Mouse (Mus musculus) embryonic facial prominence, embryonic 14.5 days (tissue): ENCODE results near the gene Cd3eap. TPM values are rescaled to one million over a fixed set of nuclear protein-coding genes. Genes with fewer than 3 reads are reported as not detected.

Experiments used
- ATAC-seq: fragments of 200-750 bp; cut with Nextera tagmentation; 2 replicates; pipeline ENCODE4 v1.8.0; 2017; ENCODE audit warnings: low read depth, moderate number of reproducible peaks, moderate TSS enrichment
- DNase-seq: peaks from one replicate; pipeline ENCODE4 v3.0.0-alpha.2; 2015; ENCODE audit warnings: low spot score
- H3K27ac ChIP-seq: fragments of 300-500 bp; sonication (generic); replicated peaks from 2 replicates; pipeline ENCODE4 v1.5.1; 2014; ENCODE audit warnings: low read depth, mild to moderate bottlenecking, low read length, moderate library complexity
- H3K27me3 ChIP-seq: fragments of 300-500 bp; sonication (generic); replicated peaks from 2 replicates; pipeline ENCODE4 v1.6.1; 2014; ENCODE audit warnings: low read length; ENCODE audit not compliant: control insufficient read depth, insufficient read depth
- H3K36me3 ChIP-seq: fragments of 300-500 bp; sonication (generic); 2 replicates; pipeline ENCODE4 v1.6.1; 2014; ENCODE audit warnings: low read length, mixed read lengths; ENCODE audit not compliant: control insufficient read depth, insufficient read depth
- H3K4me1 ChIP-seq: fragments of 300-500 bp; sonication (generic); 2 replicates; pipeline ENCODE4 v1.6.1; 2014; ENCODE audit warnings: antibody characterized with exemption, low read length; ENCODE audit not compliant: control insufficient read depth, insufficient read depth
- H3K4me2 ChIP-seq: fragments of 300-500 bp; sonication (generic); 2 replicates; pipeline ENCODE4 v1.6.1; 2014; ENCODE audit warnings: low read depth, mild to moderate bottlenecking, low read length, moderate library complexity, mixed read lengths
- H3K4me3 ChIP-seq: fragments of 300-500 bp; sonication (generic); 2 replicates; pipeline ENCODE4 v1.5.1; 2014; ENCODE audit warnings: low read depth, mild to moderate bottlenecking, low read length
- H3K9ac ChIP-seq: fragments of 300-500 bp; sonication (generic); 2 replicates; pipeline ENCODE4 v1.6.1; 2014; ENCODE audit warnings: low read depth, mild to moderate bottlenecking, low read length, moderate library complexity, mixed read lengths
- H3K9me3 ChIP-seq: fragments of 300-500 bp; sonication (generic); 2 replicates; pipeline ENCODE4 v1.6.1; 2016; ENCODE audit warnings: low read length; ENCODE audit not compliant: control insufficient read depth
- WGBS: fragments of 180-500 bp; shearing (Covaris S2); extraction: QIAGEN DNeasy Blood & Tissue Kit; methylation state at CpG from one replicate; pipeline ENCODE4 v1.1.7; 2014; 5-methylcytosine and 5-hydroxymethylcytosine counted together
- polyA plus RNA-seq: library from polyadenylated mRNA; unstranded; fragments of >200 nt; fragmentation: Nextera tagmentation; extraction: Ambion mirVana; gene quantifications from 2 replicates; pipeline ENCODE4 v1.2.1, GENCODE M21; 2014

The Cd3eap gene
- polyA plus RNA-seq, 1 experiment from 2014 or later: 18.8 TPM

- Histone ChIP-seq H3K27ac (no peak overlapping the region), H3K4me2 (no peak overlapping the region), H3K36me3 (no peaks in the 10 kb centered on the region), H3K9me3 (no peaks in the 10 kb centered on the region), H3K4me3 (no peak overlapping the region), H3K9ac (no peak overlapping the region), H3K27me3 (no peaks in the 10 kb centered on the region; the same call in 1 of the 2 replicates), H3K4me1 (peaks cover 19% of the 10 kb centered on the region)
- ATAC-seq: peak; percentile 9; the same call in 1 of the 2 replicates
- peak; percentile 71 for DNase-seq
- 48% methylated on average over 9 of the region's 9 CpGs for WGBS
Observed at GRCm38 (mm10) chr7:19322489-19322888, 36.8 kb downstream of the Cd3eap start.

- Histone ChIP-seq H3K27ac (no peak overlapping the region), H3K4me1 (peaks cover 13% of the 10 kb centered on the region), H3K27me3 (no peaks in the 10 kb centered on the region; the same call in none of the 2 replicates), H3K36me3 (no peaks in the 10 kb centered on the region), H3K4me3 (no peak overlapping the region), H3K4me2 (no peak overlapping the region), H3K9ac (no peak overlapping the region), H3K9me3 (no peaks in the 10 kb centered on the region)
- DNase-seq (no peak), ATAC-seq (no peak)
- WGBS: 59% methylated on average over 5 of the region's 5 CpGs
Observed at GRCm38 (mm10) chr7:19321464-19321863, 37.8 kb downstream of the Cd3eap start.

GRCm38 (mm10) chr7:19320637-19321036 is 38.6 kb downstream of the Cd3eap start:
- ATAC-seq: no peak
- Histone ChIP-seq H3K9me3 (no peaks in the 10 kb centered on the region), H3K4me1 (peaks cover 9% of the 10 kb centered on the region; the same call in 1 of the 2 replicates), H3K4me3 (peak overlapping the region; percentile 53; the same call in 1 of the 2 replicates), H3K9ac (peak overlapping the region; percentile 73; the same call in 1 of the 2 replicates), H3K27me3 (peaks cover 5% of the 10 kb centered on the region), H3K27ac (no peak overlapping the region), H3K4me2 (peak overlapping the region; percentile 87), H3K36me3 (no peaks in the 10 kb centered on the region)
- 42% methylated on average over 7 of the region's 7 CpGs for WGBS
- no peak for DNase-seq

- peak overlapping the region; percentile 53 for H3K4me3 ChIP-seq
- H3K9me3 ChIP-seq: no peaks in the 10 kb centered on the region
- peak overlapping the region; percentile 73 for H3K9ac ChIP-seq
- DNase-seq (peak; percentile 97), ATAC-seq (peak; percentile 95)
- peak overlapping the region; percentile 87 for H3K4me2 ChIP-seq
- 0% methylated on average over 20 of the region's 41 CpGs for WGBS
- H3K36me3 ChIP-seq: no peaks in the 10 kb centered on the region
- peaks cover 9% of the 10 kb centered on the region; the same call in 1 of the 2 replicates for H3K4me1 ChIP-seq
- no peak overlapping the region; the same call in 1 of the 2 replicates for H3K27ac ChIP-seq
- H3K27me3 ChIP-seq: peaks cover 5% of the 10 kb centered on the region
Observed at GRCm38 (mm10) chr7:19319906-19320305, 39.4 kb downstream of the Cd3eap start.

- Histone ChIP-seq H3K4me2 (peak overlapping the region; percentile 87), H3K4me1 (peaks cover 9% of the 10 kb centered on the region; the same call in 1 of the 2 replicates), H3K36me3 (no peaks in the 10 kb centered on the region), H3K27ac (no peak overlapping the region; the same call in 1 of the 2 replicates), H3K4me3 (peak overlapping the region; percentile 53), H3K9me3 (no peaks in the 10 kb centered on the region), H3K9ac (peak overlapping the region; percentile 73), H3K27me3 (peaks cover 5% of the 10 kb centered on the region)
- peak; percentile 59 for ATAC-seq
- DNase-seq: no peak
- 21% methylated on average over 9 of the region's 9 CpGs for WGBS
Observed at GRCm38 (mm10) chr7:19319458-19319857, 39.8 kb downstream of the Cd3eap start.

GRCm38 (mm10) chr7:19318676-19319075 is 40.6 kb downstream of the Cd3eap start:
- Histone ChIP-seq H3K4me1 (peaks cover 9% of the 10 kb centered on the region; the same call in 1 of the 2 replicates), H3K4me3 (no peak overlapping the region), H3K9me3 (no peaks in the 10 kb centered on the region), H3K27ac (no peak overlapping the region), H3K36me3 (no peaks in the 10 kb centered on the region), H3K9ac (no peak overlapping the region), H3K27me3 (peaks cover 5% of the 10 kb centered on the region), H3K4me2 (no peak overlapping the region)
- ATAC-seq (no peak), DNase-seq (no peak)
- 75% methylated on average over 7 of the region's 7 CpGs for WGBS

GRCm38 (mm10) chr7:19318201-19318600 is 41.1 kb downstream of the Cd3eap start:
- H3K27me3 ChIP-seq: peaks cover 5% of the 10 kb centered on the region
- H3K4me1 ChIP-seq: peaks cover 9% of the 10 kb centered on the region; the same call in 1 of the 2 replicates
- H3K4me2 ChIP-seq: no peak overlapping the region
- H3K4me3 ChIP-seq: no peak overlapping the region
- no peaks in the 10 kb centered on the region for H3K9me3 ChIP-seq
- H3K36me3 ChIP-seq: no peaks in the 10 kb centered on the region
- H3K9ac ChIP-seq: no peak overlapping the region
- no peak overlapping the region for H3K27ac ChIP-seq
- no peak for DNase-seq
- 61% methylated on average over 2 of the region's 2 CpGs for WGBS
- ATAC-seq: no peak

- H3K27me3 ChIP-seq: peaks cover 5% of the 10 kb centered on the region
- no peak overlapping the region for H3K4me2 ChIP-seq
- no peaks in the 10 kb centered on the region for H3K36me3 ChIP-seq
- no peak overlapping the region for H3K4me3 ChIP-seq
- no peak overlapping the region for H3K27ac ChIP-seq
- no peak overlapping the region for H3K9ac ChIP-seq
- no peaks in the 10 kb centered on the region for H3K9me3 ChIP-seq
- peaks cover 9% of the 10 kb centered on the region; the same call in 1 of the 2 replicates for H3K4me1 ChIP-seq
- WGBS: 57% methylated on average over 13 of the region's 14 CpGs
- DNase-seq (no peak), ATAC-seq (no peak)
Observed at GRCm38 (mm10) chr7:19316451-19317161, 42.7 kb downstream of the Cd3eap start.
